Mouse (Mus musculus): ENCODE measurements at regions not wholly inside any gene's neighbourhood (a gene's known extent, or its start where the extent isn't known, plus 50 kb on each side); places are given as distances from the start of the nearest gene placed in this dataset.

- TF ChIP-seq EP300 (IDR thresholded peaks at IDR 0.05; ENCODE audit: insufficient read depth, low read depth, low read length) (no peak), POLR2A (IDR thresholded peaks at IDR 0.05; ENCODE audit: insufficient read depth, low read length) (no peak)
These were observed 50.4 kb upstream of the Casz1 start for GRCm38 (mm10) chr4:148753849-148754248.

Data from ES-Bruce4 (cell line).